Mouse (Mus musculus) natural killer cell, adult 2 months (primary cell): ENCODE results near the gene 1700029P11Rik.
"Not testable (repeated sequence)": the region's sequence is repeated elsewhere in the genome, so short reads cannot be mapped to it uniquely, and the experiment has no call there.

Experiments used
- DNase-seq, 2 experiments: peaks; one replicate each; pipeline ENCODE4 v3.0.0; 2022; ENCODE audit warnings: low spot score in 2 of 2

1700029P11Rik gene

GRCm38 (mm10) chr15:81957598-81957997, 22.7 kb upstream of the 1700029P11Rik start:
- no peak for DNase-seq

- no peak for DNase-seq
Observed at GRCm38 (mm10) chr15:81958906-81959305, 21.4 kb upstream of the 1700029P11Rik start.

GRCm38 (mm10) chr15:81960171-81961077, 19.9 kb upstream of the 1700029P11Rik start, which contains the start of gene Pmm1:
Gene Pmm1 (minus strand): TSS chr15:81960930.
- peak; percentile 97 to 99 for DNase-seq

DNA sequence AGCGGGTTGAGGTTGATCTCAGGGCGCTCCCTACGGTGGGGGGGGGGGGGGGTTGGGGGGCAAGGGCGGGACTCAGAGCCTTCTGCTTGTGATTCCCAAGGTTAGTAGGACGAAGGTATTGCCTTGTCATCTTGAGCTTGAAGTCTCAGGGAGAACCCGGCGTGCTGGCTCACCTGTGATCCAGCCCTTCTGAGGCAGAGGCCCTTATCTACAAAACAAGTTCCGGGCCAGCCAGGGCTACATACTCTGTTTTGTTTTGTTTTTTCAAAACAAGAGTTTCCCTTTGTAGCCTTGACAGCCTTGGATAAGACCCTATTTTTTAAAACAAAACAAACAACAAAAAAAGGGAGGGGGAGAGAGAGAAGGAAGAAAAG, 19.3 kb upstream of the 1700029P11Rik start:
- no peak for DNase-seq

DNA sequence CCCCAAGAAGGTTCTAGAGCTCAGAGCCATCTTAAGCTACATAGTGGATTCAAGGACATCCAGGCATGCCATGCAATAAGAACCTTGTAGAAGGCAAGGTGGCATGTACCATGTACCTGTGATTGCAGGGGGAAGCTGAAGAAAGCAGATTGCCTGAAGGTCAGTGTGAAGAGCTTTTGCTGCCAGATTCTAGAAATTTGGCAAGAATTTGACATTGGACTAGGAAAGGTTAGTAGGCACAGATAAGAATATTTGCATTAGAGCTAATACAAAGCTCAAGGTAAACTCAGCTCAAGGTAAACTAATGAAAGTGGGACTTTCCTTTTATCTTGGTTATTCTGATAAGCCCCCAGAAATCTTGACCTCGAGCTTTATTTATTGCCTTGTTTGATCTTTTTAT, 16.1 kb upstream of the 1700029P11Rik start:
- no peak for DNase-seq

GRCm38 (mm10) chr15:81964980-81965545, 15.3 kb upstream of the 1700029P11Rik start:
- DNase-seq = no peak

DNA sequence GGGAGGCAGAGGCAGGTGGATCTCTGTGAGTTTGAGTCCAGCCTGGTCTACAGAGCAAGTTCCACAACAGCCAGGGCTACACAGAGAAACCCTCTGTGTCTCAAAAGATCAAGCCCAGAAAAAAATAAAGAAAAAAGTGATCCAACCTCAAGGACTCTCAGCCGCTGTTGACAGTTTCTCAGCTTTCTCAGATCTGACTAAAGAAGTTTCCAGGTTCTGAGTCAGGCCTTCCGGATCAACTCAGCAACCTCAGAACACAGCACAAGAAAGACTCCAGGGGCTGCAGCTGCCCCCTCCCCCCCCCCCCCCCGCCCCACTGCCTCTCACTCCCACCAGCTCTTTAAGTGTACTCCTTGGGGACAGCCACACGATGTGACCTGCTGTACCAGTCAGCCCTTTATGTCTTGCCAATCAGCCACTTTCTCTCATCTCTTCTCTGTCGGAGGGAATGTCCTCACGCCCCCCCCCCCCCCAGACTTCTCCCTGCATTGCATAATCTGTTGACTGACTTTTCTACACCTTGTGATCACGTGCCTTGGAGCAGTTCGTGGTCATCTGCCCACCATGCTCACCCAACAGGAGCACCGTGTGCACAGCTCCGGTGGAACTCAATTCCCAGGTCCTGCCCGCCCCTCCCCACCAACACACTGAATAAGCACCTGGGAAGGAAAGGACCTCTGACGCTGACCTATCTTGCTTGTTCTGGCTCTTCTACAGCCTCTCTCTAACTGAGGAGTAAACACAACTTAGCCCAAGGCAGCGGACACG, 14.1 kb upstream of the 1700029P11Rik start:
- no peak for DNase-seq

GRCm38 (mm10) chr15:81967821-81968220, 12.5 kb upstream of the 1700029P11Rik start:
- no peak for DNase-seq

DNA sequence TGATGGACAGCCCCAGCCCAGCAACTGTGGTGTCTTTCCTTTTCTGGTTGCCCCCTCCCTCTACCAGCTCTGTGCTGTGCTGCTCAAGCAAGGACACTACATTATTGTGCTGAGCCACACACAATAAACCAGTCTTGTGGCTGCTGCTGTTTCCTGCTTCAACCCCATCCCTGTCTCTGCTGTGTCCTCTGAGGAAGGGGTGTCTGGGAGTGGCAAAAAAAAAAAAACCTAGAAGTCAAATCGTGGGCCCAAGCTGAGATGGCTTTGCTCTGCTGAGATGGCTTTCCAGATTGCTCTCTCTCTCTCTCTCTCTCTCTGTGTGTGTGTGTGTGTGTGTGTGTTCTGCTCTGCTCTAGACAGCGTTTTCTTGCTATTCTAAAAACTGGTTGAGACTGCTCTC, 11.9 kb upstream of the 1700029P11Rik start:
- no peak for DNase-seq

DNA sequence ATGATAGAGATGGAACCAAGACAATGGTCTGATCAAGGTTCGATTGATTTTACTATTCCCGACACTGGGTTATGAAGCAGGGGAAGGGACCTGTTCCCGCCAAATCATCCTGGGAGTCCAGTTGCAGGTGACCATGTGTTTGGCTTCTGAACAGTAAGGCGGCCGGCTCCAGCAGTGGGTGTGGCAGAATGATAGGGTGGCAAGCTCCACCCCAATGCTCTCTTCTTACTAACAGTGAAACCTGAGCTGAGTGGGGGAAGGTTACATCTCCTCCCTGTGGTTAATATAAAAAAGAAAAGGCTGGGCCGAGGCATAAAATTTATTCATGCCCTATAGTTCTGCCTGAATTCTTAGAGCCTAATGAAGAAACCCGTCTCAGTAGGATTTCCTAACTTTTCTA, 11.2 kb upstream of the 1700029P11Rik start:
- DNase-seq = no peak

DNA sequence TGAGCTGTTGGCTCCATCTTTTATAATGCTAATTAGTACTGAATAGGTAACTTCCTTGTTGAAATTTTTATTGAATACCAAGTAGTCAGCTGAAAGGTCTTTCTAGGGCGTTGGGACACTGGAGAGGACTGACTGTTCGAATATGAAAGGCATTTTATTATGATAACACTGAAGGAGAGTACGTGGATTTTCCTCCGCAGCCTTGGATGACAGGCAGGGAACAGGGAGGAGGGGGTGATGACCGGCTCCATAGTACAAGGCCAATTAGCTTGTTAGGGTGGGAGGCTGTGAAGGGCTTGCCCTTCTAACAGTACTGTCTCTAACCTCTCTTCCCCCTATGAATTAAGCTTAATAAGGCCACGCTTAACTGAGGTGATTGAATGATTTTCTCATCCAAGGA, 10.7 kb upstream of the 1700029P11Rik start:
- not testable (repeated sequence) for DNase-seq

DNA sequence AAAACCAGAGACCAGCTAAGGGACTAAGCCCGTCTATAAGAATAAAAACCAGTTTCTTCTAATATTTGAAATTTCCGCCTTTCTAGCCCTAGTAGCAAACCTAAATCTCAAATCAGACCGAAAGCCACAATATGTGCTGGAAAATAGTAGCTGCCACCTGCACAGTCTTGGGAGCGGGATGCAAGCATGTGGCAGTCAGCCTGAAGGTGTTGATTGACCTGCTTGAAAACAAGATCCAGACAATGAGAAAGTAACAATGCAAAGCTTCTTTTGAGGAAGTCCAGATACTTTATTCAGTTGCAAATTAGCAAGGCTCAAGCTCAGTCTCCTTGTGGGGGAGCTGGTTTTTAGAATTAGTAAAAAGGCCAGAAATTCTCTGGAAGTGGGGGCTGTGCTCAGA, 9.8 kb upstream of the 1700029P11Rik start:
- DNase-seq = not testable (repeated sequence)

GRCm38 (mm10) chr15:81975156-81975555, 5.2 kb upstream of the 1700029P11Rik start:
- DNase-seq = not testable (repeated sequence)

DNA sequence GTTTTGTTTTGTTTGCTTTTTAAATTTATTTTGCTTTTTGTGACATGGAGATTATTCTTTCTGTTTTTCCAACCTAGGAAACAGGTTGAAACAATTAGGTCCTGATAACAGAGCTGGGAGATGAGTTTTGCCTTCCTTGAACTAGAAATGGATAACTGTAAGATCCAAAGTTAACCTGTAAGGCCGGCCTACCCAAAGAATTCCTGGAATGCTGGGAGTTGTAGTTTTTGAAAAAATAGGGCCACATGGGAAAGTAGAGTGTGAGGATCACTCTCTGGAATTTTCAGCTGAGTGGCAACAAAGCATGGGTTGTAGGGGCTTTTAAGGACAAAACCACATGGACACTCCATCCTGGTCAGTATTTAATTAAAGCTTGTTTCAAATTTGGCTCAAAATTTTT, 1.8 kb downstream of the 1700029P11Rik start:
- no peak for DNase-seq

DNA sequence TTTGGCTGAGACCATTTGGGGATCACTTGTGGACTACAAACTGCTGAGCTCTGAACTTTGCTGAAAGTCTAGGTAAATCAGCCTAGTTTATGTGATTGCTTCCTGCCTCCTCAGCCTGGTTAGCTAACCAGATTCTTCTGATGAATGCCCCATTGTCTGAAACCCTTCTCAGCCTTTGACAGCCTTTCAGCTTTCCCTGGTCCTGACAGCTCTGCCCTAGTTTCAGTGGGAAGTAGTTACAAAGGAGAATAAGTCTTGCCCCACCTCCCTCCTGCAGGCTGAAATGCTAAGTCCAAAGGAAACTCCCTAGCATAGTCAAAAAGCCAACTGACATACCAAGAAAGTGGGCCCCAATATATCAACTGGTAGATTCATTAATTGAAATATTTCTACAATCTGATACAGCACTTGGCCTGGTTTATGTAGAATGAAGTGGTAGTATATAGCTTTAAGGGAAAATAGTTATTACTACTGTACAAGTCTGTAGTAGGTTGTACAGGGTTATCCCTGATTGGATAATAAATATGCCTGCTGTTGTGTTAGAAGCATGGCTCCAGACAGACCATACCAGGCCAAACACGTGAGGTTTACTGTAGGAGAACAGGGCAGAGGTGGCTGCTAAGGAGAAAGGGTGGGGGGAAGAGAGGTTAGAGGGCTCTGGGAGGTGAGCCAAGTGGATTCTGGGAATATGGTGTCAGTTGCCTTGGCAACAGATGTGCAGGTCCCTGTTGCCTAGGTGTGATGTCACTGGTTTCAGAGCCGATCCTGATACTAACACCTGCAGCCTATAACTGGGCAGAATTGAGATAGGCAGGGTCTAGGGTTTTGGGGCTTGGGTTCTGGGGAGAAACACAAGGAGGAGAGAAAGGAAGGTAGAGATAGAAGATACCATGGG, 5.2 kb downstream of the 1700029P11Rik start:
- no peak for DNase-seq

DNA sequence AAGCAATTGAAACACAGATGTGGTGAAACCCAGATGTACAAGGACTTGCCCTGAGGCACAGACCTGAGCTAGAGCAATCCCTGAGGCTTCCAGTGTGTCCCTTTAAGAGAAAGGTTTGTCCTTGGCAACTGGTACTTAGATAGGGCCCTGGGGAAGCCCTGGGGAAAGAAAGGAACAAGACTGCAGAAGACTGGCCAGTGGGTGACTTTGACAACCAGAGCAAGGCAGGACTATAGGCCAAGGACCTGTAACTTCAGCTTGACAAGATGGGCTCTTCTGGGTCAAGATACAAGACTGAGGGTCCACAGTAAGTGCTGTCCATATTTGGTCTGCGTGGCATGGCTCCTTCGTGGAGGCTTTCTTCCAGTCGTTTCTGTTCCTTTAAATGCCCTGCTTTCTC, 7.3 kb downstream of the 1700029P11Rik start, which contains the start of gene Xrcc6:
Gene Xrcc6 (plus strand): TSS at position 190 of the 400 bp plus-strand sequence.
- no peak for DNase-seq

DNA sequence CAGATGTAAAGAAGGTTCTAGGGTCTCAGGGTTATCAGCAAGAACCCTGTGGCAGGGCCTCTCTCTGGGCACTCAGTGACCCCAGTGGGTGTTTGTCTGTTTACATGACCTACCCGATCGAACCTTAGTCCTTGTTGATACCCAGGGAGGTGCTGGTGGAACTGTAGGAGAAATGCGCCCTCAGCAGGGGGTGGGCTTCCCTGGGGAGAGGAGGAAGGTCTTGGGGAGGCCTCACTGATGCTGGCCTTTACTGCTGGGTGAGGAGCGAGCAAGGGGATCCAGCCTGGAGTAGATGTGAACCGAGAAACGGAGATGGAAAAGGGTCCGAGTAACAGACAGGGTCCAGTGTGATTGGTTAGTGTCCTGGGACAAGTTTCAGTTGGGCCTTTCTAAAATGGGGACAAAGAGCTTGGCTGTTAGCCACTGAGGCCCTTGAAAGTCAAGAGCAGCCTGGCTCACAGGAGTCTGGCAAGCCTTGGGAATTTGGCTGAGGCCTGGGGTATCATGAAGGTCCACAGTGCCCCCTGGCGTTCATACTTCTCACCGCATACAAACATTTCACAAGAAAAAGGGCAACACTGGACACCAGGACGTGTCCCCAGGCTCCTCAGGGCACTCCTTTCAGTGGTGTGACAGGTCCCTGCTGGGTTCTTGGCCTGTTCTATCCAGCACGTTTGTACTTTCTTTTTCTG, 9.2 kb downstream of the 1700029P11Rik start:
- peak; percentile 43 to 64 for DNase-seq

GRCm38 (mm10) chr15:81990549-81990948, 10.2 kb downstream of the 1700029P11Rik start:
- no peak for DNase-seq

DNA sequence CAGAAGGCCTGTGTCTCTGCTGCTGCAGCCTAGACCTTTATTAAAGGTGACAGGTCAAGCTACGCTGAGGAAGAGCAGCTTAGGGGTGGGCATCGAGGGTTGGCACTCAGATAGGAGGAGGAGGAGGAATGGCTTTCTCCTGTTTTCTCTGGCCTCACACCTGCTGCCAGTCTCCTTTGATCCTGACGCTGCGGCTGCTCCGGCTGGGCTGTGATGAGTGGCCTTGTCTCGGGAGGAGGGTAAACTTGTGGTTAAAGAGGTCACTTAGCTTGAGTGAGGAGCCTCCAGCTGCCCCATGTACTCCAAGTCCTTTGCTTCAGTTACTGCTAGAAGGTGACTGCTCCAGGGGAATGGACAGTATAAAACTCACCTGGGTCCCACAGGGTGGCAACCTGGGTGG, 13.7 kb downstream of the 1700029P11Rik start:
- no peak for DNase-seq

DNA sequence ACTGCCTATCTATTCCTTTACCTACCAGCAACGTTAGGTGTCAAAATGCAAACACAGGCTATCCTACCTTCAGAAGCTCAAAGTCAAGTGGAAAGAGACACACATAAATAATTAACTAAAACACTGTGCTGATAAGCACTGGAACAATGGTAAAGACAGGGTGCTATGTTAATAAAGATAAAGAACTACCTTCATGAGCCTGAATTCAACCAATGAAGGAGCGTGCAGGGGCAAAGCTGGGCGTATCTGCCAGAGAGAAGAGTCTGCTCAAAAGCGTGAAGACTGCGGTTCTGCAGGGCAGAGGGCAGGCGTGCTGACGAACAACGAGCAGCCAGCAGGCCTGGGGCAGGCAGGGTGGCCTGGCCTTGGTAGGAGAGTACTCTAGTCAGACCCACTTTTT, 23.9 kb downstream of the 1700029P11Rik start:
- DNase-seq = no peak

DNA sequence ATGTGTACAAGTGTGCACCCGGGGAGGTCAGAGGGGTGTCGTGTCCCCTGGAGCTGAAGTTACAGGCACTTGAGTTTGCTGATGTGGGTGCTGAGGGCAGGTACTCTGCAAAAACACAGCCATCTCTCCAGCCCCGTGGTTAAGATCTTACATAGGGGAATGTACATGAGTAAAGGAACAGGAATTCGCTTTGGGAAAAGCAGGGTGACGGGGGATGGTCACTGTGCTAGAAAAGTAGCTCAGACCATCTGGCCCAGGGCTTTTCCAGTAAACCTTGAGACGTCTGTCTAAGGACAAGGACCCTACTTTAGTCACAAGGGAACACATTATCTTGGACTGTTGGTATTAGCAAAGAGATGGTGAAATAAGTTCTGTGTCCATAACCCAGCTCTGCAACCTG, 31.6 kb downstream of the 1700029P11Rik start:
- DNase-seq = no peak
